Mouse (Mus musculus) layer of hippocampus, adult 2 months (tissue): ENCODE measurements around the gene Sesn1. TPM values are rescaled to one million over a fixed set of nuclear protein-coding genes. Genes with fewer than 3 reads are reported as not detected.
"Not testable (repeated sequence)": the region's sequence is repeated elsewhere in the genome, so short reads cannot be mapped to it uniquely, and the experiment has no call there.

Source experiments
- DNase-seq, 2 experiments: peaks; one replicate each; pipeline ENCODE4 v3.0.0; 2022; ENCODE audit warnings: low spot score in 2 of 2
- H3K27ac ChIP-seq: fragments of 200-600 bp; 2 replicates; pipeline ENCODE4 v1.8.1; 2022
- H3K4me3 ChIP-seq: fragments of 200-600 bp; 2 replicates; pipeline ENCODE4 v1.8.1; 2022; ENCODE audit warnings: mild to moderate bottlenecking
- CTCF ChIP-seq: fragments of 200-600 bp; conservative IDR thresholded peaks from 2 replicates; pipeline ENCODE4 v1.8.1; 2022; ENCODE audit warnings: antibody characterized with exemption, mild to moderate bottlenecking, moderate library complexity
- total RNA-seq, 2 experiments: library from RNA; stranded (reverse); gene quantifications; 2 replicates each; pipeline ENCODE4 v1.2.3; 2021

Gene Sesn1
- total RNA-seq, 2 experiments from 2014 or later: 51.4 to 55.3 TPM

- Histone ChIP-seq H3K4me3 (peak overlapping the region; percentile 91), H3K27ac (peak overlapping the region; percentile 98)
- TF ChIP-seq CTCF: 0 out of 2 replicates have a peak, but pooled peaks have one; percentile 10
- no peak for DNase-seq
Measured at GRCm38 (mm10) chr10:41810564-41811455, 1.1 kb downstream of the Sesn1 start.

- DNase-seq: no peak
- no peak for TF ChIP-seq CTCF
- H3K27ac ChIP-seq: no peak overlapping the region
- H3K4me3 ChIP-seq: peak overlapping the region; percentile 91
Measured at GRCm38 (mm10) chr10:41812566-41812965, 2.8 kb downstream of the Sesn1 start.

DNA sequence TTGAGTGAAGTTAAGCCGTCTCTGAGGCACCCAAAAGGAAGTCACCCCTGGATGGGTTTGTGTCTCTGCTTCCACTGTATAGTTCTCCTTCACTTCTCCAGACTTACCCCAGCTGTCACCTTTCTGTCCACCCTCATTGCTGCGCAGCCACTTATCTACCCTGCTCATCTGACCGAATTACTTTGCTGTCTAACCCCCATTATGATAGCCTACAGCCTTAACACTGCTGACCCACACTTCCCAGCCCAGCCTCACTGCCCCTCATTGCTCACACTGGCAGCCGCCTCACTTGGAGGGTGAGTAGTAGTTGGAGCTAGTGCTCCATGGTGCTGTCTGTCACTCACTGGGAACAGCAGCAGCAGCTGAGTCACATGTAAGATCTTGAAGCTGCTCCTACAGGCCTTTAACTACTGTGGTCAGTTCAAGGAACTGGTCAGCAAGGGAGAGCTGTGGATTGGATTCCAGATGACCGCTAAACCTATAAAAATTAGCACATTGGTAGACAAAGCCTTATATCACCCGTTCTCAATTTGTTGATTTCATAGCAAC is 4.6 kb downstream of the Sesn1 start:
- no peak for TF ChIP-seq CTCF
- Histone ChIP-seq H3K4me3 (no peak overlapping the region), H3K27ac (no peak overlapping the region)
- DNase-seq: no peak

DNA sequence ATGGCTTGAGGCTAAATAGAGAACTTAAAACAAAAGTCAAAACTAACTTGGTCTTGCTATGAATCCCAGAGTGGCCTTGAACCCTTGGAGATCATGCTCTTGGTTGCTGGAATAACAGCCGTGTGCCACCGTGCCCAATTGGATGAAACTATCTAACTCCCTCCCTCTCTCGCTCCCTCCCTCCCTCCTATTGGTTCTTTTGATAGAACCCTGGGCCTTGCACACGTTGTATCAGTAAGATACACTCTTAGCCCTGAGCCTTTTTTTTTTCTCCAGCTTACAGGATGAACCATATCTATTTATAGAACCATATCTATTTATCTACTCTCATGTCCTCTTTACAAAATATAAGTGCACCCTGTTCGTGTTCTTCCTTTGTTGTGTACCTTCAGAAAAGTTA is 6.8 kb downstream of the Sesn1 start:
- no peak for DNase-seq
- no peak for TF ChIP-seq CTCF
- Histone ChIP-seq H3K4me3 (no peak overlapping the region), H3K27ac (no peak overlapping the region)

DNA sequence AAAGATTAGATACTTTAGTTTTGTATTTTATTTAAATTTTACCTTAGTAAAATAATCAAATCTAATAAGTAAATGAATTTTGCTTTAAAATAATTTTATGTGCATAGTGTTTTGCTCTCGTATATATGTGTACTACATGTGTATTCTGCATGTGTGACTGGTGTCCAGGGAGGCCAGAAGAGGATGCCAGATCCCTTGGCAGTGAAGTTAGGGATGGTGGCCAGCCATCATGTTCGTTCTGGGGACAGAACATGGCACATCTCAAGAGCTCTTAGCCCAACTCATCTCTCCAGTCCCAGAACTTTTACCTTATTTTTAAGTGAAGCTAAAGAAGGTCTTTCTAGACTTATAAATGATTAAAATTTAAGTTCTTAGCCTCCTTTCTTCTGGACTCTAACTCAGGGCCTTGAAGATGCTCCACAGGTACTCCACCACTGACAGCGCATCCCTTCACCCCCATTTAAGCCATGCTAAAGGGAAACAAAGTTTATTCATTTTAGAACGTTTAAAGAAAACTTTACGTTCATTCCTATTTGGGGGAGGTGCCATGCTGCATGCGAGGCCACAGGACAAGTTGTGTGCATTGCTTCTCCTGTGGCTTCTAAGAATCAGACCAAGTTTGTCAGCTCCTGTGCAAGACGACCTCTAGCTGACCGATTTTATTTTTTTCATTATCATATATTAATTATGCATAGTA is 8.4 kb downstream of the Sesn1 start:
- Histone ChIP-seq H3K4me3 (no peak overlapping the region), H3K27ac (no peak overlapping the region)
- no peak for TF ChIP-seq CTCF
- DNase-seq: no peak

DNA sequence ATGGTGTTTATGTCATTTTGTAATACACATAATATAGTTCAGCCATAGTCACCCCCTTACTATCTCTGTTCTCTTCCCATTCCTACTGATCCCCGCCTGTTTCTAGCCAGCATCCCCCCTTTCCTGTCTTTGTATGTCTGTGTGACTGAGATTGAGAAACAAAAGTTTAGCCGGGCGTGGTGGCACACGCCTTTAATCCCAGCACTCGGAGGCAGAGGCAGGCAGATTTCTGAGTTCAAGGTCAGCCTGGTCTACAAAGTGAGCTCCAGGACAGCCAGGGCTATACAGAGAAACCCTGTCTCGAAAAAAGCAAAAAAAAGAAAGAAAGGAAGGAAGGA is 9.0 kb downstream of the Sesn1 start:
- DNase-seq, H3K27ac ChIP-seq, H3K4me3 ChIP-seq: not testable (repeated sequence)

DNA sequence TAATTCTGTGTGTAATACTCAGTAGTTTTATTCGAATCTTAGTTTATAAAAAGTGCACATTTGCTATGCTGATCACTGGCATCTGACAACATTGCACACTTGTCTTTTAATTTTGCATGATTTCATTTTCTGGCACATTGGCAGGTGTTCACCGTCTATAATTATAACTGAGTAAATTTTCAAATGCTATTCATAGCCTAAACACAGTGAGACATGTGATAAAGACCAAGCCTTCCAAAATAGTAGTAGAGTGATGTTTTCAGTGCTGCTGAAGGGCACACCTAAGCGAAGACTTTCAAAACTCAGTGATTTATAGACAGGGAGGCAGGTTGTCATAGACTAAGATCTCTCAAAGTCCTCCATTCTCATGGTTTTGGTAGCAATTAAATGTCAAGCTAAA is 9.6 kb downstream of the Sesn1 start:
- Histone ChIP-seq H3K27ac (no peak overlapping the region), H3K4me3 (no peak overlapping the region)
- no peak for TF ChIP-seq CTCF
- DNase-seq: no peak

DNA sequence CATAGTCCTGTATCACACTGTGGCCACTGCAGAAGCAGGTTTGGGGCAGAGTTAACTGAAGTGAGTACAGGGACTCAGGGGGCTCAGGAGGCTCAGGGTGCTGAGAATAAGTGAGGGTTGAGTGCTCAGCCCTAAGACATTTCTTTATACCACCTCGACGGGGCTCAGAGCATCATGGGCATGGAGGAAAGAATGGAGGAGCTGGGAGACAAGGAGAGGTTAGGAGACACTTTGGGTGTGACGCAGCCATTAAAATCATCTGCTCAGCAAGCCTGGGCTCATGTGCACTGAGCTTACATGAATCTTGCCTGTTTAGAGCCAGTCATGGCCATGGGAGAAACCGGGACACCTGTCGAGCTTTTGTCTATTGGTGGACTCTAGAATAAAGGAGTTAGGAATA is 10.7 kb downstream of the Sesn1 start:
- no peak overlapping the region for H3K27ac ChIP-seq
- no peak for TF ChIP-seq CTCF
- no peak for DNase-seq
- H3K4me3 ChIP-seq: no peak overlapping the region

GRCm38 (mm10) chr10:41821171-41821570 is 11.4 kb downstream of the Sesn1 start:
- Histone ChIP-seq H3K4me3 (no peak overlapping the region), H3K27ac (no peak overlapping the region)
- no peak for DNase-seq
- TF ChIP-seq CTCF: no peak

- H3K27ac ChIP-seq: peak overlapping the region; percentile 24; the same call in 1 of the 2 replicates
- no peak for DNase-seq
- TF ChIP-seq CTCF: no peak
- no peak overlapping the region for H3K4me3 ChIP-seq
Measured at GRCm38 (mm10) chr10:41822573-41823281, 13.0 kb downstream of the Sesn1 start.

GRCm38 (mm10) chr10:41823282-41823675 is 13.5 kb downstream of the Sesn1 start:
- DNase-seq, H3K4me3 ChIP-seq: not testable (repeated sequence)
- H3K27ac ChIP-seq: 0 out of 2 replicates have a peak overlapping the region, but pooled peaks have one; percentile 24

- no peak overlapping the region for H3K4me3 ChIP-seq
- TF ChIP-seq CTCF: no peak
- H3K27ac ChIP-seq: no peak overlapping the region
- DNase-seq: no peak
Measured at GRCm38 (mm10) chr10:41823916-41824315, 14.2 kb downstream of the Sesn1 start.

DNA sequence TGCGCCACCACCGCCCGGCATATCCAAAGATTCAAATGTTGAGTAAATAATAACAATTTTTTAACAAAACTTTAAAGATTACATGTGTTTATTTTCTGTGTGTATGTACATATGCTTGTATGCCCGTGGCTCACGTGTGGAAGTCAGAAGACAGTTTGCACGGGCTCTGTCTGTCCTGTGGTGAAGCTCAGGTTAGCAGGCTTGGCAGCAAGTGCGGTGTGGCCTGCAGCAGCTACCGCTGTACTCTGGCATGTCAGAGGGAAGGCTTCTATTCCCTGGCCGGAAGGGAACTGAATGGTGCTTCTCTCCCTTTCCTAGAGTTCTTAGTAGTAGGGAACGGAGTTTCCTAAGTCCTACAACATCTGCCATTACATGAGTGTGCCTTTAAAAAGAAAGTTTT is 15.3 kb downstream of the Sesn1 start:
- no peak for DNase-seq
- Histone ChIP-seq H3K27ac (no peak overlapping the region), H3K4me3 (no peak overlapping the region)
- no peak for TF ChIP-seq CTCF
